Mouse (Mus musculus) liver, adult 2 months (tissue): ENCODE results near the gene Pelp1.
"Not testable (repeated sequence)": the region's sequence is repeated elsewhere in the genome, so short reads cannot be mapped to it uniquely, and the experiment has no call there.

Source experiments
- CTCF ChIP-seq: fragments of 200-500 bp; IDR thresholded peaks from 2 replicates; pipeline ENCODE4 v1.5.1; 2011; ENCODE audit warnings: low read depth, low read length, control low read depth
- POLR2A ChIP-seq: fragments of 200-500 bp; IDR thresholded peaks from 2 replicates; pipeline ENCODE4 v1.6.1; 2011; ENCODE audit warnings: low read length, control low read depth; ENCODE audit not compliant: insufficient read depth; ENCODE audit errors: extremely low read depth

GRCm38 (mm10) chr11:70426598-70426997, 16.8 kb upstream of the Pelp1 start:
- TF ChIP-seq POLR2A, CTCF: not testable (repeated sequence)
